Comparison of ENCODE assay signal across 11 mouse cellular contexts in genomic region chr8:77313003-77313402, GRCm38 (mm10).
A peak's percentile ranks its signal among the peaks of the same experiment; 100 is the strongest.
DNase-seq lines count a peak whose midpoint lies in the region; ATAC-seq and TF ChIP-seq lines count a peak whose summit lies in the region.
"Had no signal": no experiment of that assay in that cellular context is flagged by ENCODE, and none has a peak within 500 bp of the region (broad histone marks: within the 10 kb centered on the region; RNA-seq: fewer than 3 reads in every experiment).

No protein-coding gene starts in this region.

- H3K4me3 ChIP-seq in forebrain, embryonic 14.5 days (ENCODE audit: low read depth, low read length): no peak overlapping the region
- H3K4me3 ChIP-seq in forebrain, embryonic 10.5 days: no peak overlapping the region
- H3K4me3 ChIP-seq in layer of hippocampus, adult 2 months: no peak overlapping the region
- H3K4me3 ChIP-seq in stomach, embryonic 16.5 days (replicated peaks; ENCODE audit: low read length): no peak overlapping the region
- H3K4me3 ChIP-seq in stomach, postnatal 0 days (ENCODE audit: low read depth, low read length): no peak overlapping the region
- H3K4me3 ChIP-seq: embryonic facial prominence, embryonic 12.5 days had no signal

- no peaks in the 10 kb centered on the region for H3K9me3 ChIP-seq in forebrain, embryonic 14.5 days (replicated peaks; ENCODE audit: control insufficient read depth, low read length)
- no peaks in the 10 kb centered on the region for H3K9me3 ChIP-seq in forebrain, embryonic 10.5 days
- H3K9me3 ChIP-seq in stomach, embryonic 16.5 days (replicated peaks; ENCODE audit: control insufficient read depth, low read length): no peaks in the 10 kb centered on the region
- H3K9me3 ChIP-seq in stomach, postnatal 0 days (ENCODE audit: control insufficient read depth, low read length): no peaks in the 10 kb centered on the region
- H3K9me3 ChIP-seq: embryonic facial prominence, embryonic 12.5 days had no signal

- TF ChIP-seq EP300 in stomach, postnatal 0 days (optimal IDR thresholded peaks at IDR 0.05): no peak

- no peak for TF ChIP-seq CTCF in layer of hippocampus, adult 2 months (conservative IDR thresholded peaks at IDR 0.05)
- no peak for TF ChIP-seq CTCF in stomach, postnatal 0 days (IDR thresholded peaks at IDR 0.05; ENCODE audit: low read depth)

- H3K27me3 ChIP-seq in forebrain, embryonic 14.5 days (replicated peaks; ENCODE audit: control insufficient read depth, insufficient read depth, low read length): no peaks in the 10 kb centered on the region
- no peaks in the 10 kb centered on the region for H3K27me3 ChIP-seq in forebrain, embryonic 10.5 days (ENCODE audit: poor library complexity, severe bottlenecking)
- no peaks in the 10 kb centered on the region for H3K27me3 ChIP-seq in stomach, embryonic 16.5 days (ENCODE audit: control insufficient read depth, insufficient read depth, low read length)
- no peaks in the 10 kb centered on the region for H3K27me3 ChIP-seq in stomach, postnatal 0 days (ENCODE audit: control insufficient read depth, insufficient read depth, low read length)
- H3K27me3 ChIP-seq: embryonic facial prominence, embryonic 12.5 days had no signal

- no peak; the same call in 1 of the 2 replicates for ATAC-seq in forebrain, embryonic 14.5 days
- ATAC-seq in stomach, embryonic 16.5 days (ENCODE audit: insufficient read depth, low FRiP score): peak; percentile 53; the same call in 1 of the 2 replicates
- no peak for ATAC-seq in stomach, postnatal 0 days (ENCODE audit: low FRiP score, low TSS enrichment)

- no peak overlapping the region for H3K27ac ChIP-seq in forebrain, embryonic 14.5 days (ENCODE audit: low read depth, low read length)
- no peak overlapping the region for H3K27ac ChIP-seq in forebrain, embryonic 10.5 days
- H3K27ac ChIP-seq in layer of hippocampus, adult 2 months: peak overlapping the region; percentile 18; the same call in 1 of the 2 replicates
- H3K27ac ChIP-seq in stomach, embryonic 16.5 days (ENCODE audit: low read length): peak overlapping the region; percentile 5; the same call in 1 of the 2 replicates
- no peak overlapping the region for H3K27ac ChIP-seq in stomach, postnatal 0 days (replicated peaks)
- H3K27ac ChIP-seq: embryonic facial prominence, embryonic 12.5 days; liver, embryonic 14.5 days had no signal

- DNase-seq in forebrain, embryonic 14.5 days (ENCODE audit: low spot score): peak; percentile 55
- DNase-seq in forebrain, embryonic 10.5 days (ENCODE audit: extremely low spot score, low spot score): no peak
- no peak for DNase-seq in layer of hippocampus, adult 2 months (ENCODE audit: low spot score in 2 of 2)
- DNase-seq in layer of hippocampus, postnatal 25 days (ENCODE audit: extremely low spot score in 1 of 2, low spot score in 1 of 2): no peak
- no peak for DNase-seq in stomach, postnatal 0 days (ENCODE audit: low spot score)
- no peak for DNase-seq in thymus, postnatal 25 days
- DNase-seq in heart, adult 11 months: no peak
- DNase-seq: adrenal gland, postnatal 14 days had no signal

- H3K36me3 ChIP-seq in forebrain, embryonic 14.5 days (ENCODE audit: control insufficient read depth, insufficient read depth, low read length): no peaks in the 10 kb centered on the region
- peaks cover 7% of the 10 kb centered on the region; the same call in 1 of the 2 replicates for H3K36me3 ChIP-seq in forebrain, embryonic 10.5 days (replicated peaks)
- peaks cover 6% of the 10 kb centered on the region; the same call in 1 of the 2 replicates for H3K36me3 ChIP-seq in stomach, embryonic 16.5 days (ENCODE audit: control insufficient read depth, insufficient read depth, low read length)
- H3K36me3 ChIP-seq in stomach, postnatal 0 days (ENCODE audit: control insufficient read depth, insufficient read depth, low read length): peaks cover 4% of the 10 kb centered on the region; the same call in 1 of the 2 replicates

- WGBS in forebrain, embryonic 14.5 days: 55% methylated on average over 3 of the region's 3 CpGs
- 97% methylated on average over 3 of the region's 3 CpGs for WGBS in forebrain, embryonic 10.5 days
- WGBS in stomach, embryonic 16.5 days: 50% methylated on average over 3 of the region's 3 CpGs
- WGBS in stomach, postnatal 0 days: 43% methylated on average over 3 of the region's 3 CpGs

- no peak overlapping the region for H3K9ac ChIP-seq in forebrain, embryonic 14.5 days (ENCODE audit: low read length)
- no peak overlapping the region for H3K9ac ChIP-seq in stomach, embryonic 16.5 days (ENCODE audit: low read length)
- H3K9ac ChIP-seq in stomach, postnatal 0 days (ENCODE audit: low read length): no peak overlapping the region
- H3K9ac ChIP-seq: embryonic facial prominence, embryonic 12.5 days; liver, embryonic 14.5 days had no signal

- no peak overlapping the region for H3K4me2 ChIP-seq in forebrain, embryonic 14.5 days (ENCODE audit: low read length)
- H3K4me2 ChIP-seq in stomach, embryonic 16.5 days (ENCODE audit: low read depth, low read length): no peak overlapping the region
- H3K4me2 ChIP-seq in stomach, postnatal 0 days (replicated peaks; ENCODE audit: low read depth): no peak overlapping the region
- H3K4me2 ChIP-seq: embryonic facial prominence, embryonic 12.5 days had no signal

- peaks cover 5% of the 10 kb centered on the region; the same call in 1 of the 2 replicates for H3K4me1 ChIP-seq in forebrain, embryonic 14.5 days (ENCODE audit: control insufficient read depth, insufficient read depth, low read length)
- no peaks in the 10 kb centered on the region for H3K4me1 ChIP-seq in forebrain, embryonic 10.5 days
- peaks cover 7% of the 10 kb centered on the region; the same call in 1 of the 2 replicates for H3K4me1 ChIP-seq in stomach, embryonic 16.5 days (ENCODE audit: control insufficient read depth, insufficient read depth, low read length)
- no peaks in the 10 kb centered on the region for H3K4me1 ChIP-seq in stomach, postnatal 0 days (replicated peaks; ENCODE audit: control insufficient read depth, insufficient read depth)
- H3K4me1 ChIP-seq: embryonic facial prominence, embryonic 12.5 days had no signal

Comparison
In these comparisons a context has a peak if more than half of its experiments do, and no peak if none do; other contexts are left out.
1. H3K27ac ChIP-seq: peak in layer of hippocampus, adult 2 months (single experiment) and stomach, embryonic 16.5 days (single experiment); none in forebrain, embryonic 14.5 days (single experiment), forebrain, embryonic 10.5 days (single experiment) and stomach, postnatal 0 days (single experiment).